Mouse (Mus musculus) liver, embryonic 12.5 days (tissue): Measurements from ENCODE around the gene Tmem231. TPM values are rescaled to one million over a fixed set of nuclear protein-coding genes. Genes with fewer than 3 reads are reported as not detected.

Experiments
- ATAC-seq: fragments of 200-750 bp; cut with Nextera tagmentation; 2 replicates; pipeline ENCODE4 v1.8.0; 2017; ENCODE audit warnings: moderate number of reproducible peaks, mild to moderate bottlenecking, moderate library complexity
- H3K27ac ChIP-seq: fragments of 300-500 bp; sonication (generic); 2 replicates; pipeline ENCODE4 v1.5.1; 2016; ENCODE audit warnings: mild to moderate bottlenecking
- H3K27me3 ChIP-seq: fragments of 300-500 bp; sonication (generic); replicated peaks from 2 replicates; pipeline ENCODE4 v1.6.1; 2016; ENCODE audit warnings: mild to moderate bottlenecking, moderate library complexity
- H3K36me3 ChIP-seq: fragments of 300-500 bp; sonication (generic); 2 replicates; pipeline ENCODE4 v1.6.1; 2016; ENCODE audit warnings: mild to moderate bottlenecking, moderate library complexity
- H3K4me1 ChIP-seq: fragments of 300-500 bp; sonication (generic); 2 replicates; pipeline ENCODE4 v1.6.1; 2016
- H3K4me2 ChIP-seq: fragments of 300-500 bp; sonication (generic); 2 replicates; pipeline ENCODE4 v1.6.1; 2016; ENCODE audit warnings: mild to moderate bottlenecking, moderate library complexity
- H3K4me3 ChIP-seq: fragments of 300-500 bp; sonication (generic); 2 replicates; pipeline ENCODE4 v1.5.1; 2016; ENCODE audit warnings: mild to moderate bottlenecking, moderate library complexity
- H3K9ac ChIP-seq: fragments of 300-500 bp; sonication (generic); 2 replicates; pipeline ENCODE4 v1.6.1; 2016; ENCODE audit warnings: mild to moderate bottlenecking, moderate library complexity
- H3K9me3 ChIP-seq: fragments of 300-500 bp; sonication (generic); replicated peaks from 2 replicates; pipeline ENCODE4 v1.6.1; 2016; ENCODE audit warnings: mild to moderate bottlenecking, moderate library complexity
- WGBS: fragments of 180-500 bp; shearing (Covaris S2); methylation state at CpG from one replicate; pipeline ENCODE4 v1.1.7; 2016; ENCODE audit not compliant: insufficient replicate concordance; 5-methylcytosine and 5-hydroxymethylcytosine counted together
- polyA plus RNA-seq: library from polyadenylated mRNA; unstranded; fragments of >200 nt; fragmentation: Nextera tagmentation; extraction: Ambion mirVana; gene quantifications from 2 replicates; pipeline ENCODE4 v1.2.1, GENCODE M21; 2016

Tmem231 gene
- polyA plus RNA-seq, 1 experiment from 2014 or later = 3.0 TPM

- H3K27me3 ChIP-seq = no peaks in the 10 kb centered on the region
- peak overlapping the region; percentile 80 for H3K4me3 ChIP-seq
- ATAC-seq = no peak
- H3K36me3 ChIP-seq = no peaks in the 10 kb centered on the region
- H3K4me1 ChIP-seq = peaks cover 25% of the 10 kb centered on the region
- peak overlapping the region; percentile 81 for H3K27ac ChIP-seq
- WGBS = 30% methylated on average over 9 of the region's 9 CpGs
- H3K9me3 ChIP-seq = no peaks in the 10 kb centered on the region
- H3K4me2 ChIP-seq = peak overlapping the region; percentile 93
- H3K9ac ChIP-seq = peak overlapping the region; percentile 82
These were observed 57.9 kb downstream of the Tmem231 start for GRCm38 (mm10) chr8:111875758-111876157.

GRCm38 (mm10) chr8:111871278-111871677 is 62.4 kb downstream of the Tmem231 start:
- Histone ChIP-seq H3K27ac (no peak overlapping the region), H3K4me3 (no peak overlapping the region), H3K9ac (no peak overlapping the region), H3K27me3 (no peaks in the 10 kb centered on the region), H3K4me2 (no peak overlapping the region), H3K4me1 (peaks cover 20% of the 10 kb centered on the region), H3K36me3 (0 out of 2 replicates have a peak, but pooled peaks cover under 1% of the 10 kb centered on the region), H3K9me3 (no peaks in the 10 kb centered on the region)
- ATAC-seq = no peak
- 55% methylated on average over 3 of the region's 3 CpGs for WGBS

DNA sequence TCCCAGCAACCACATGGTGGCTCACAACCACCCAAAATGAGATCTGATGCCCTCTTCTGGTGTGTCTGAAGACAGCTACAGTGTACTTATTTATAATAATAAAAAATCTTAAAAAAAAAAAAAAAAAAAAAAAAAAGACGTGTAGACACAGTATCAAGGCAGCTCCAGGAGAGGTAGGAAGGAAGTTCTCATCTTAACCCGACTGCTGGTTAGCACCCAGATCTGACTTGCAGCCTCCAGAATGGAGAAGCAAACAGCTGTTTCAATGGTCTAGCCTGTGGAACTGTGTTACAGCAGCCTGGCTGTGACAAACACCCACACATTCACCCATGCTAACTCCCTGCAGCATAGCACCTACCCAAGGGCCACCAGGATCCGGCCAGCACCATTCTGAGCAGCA is 63.3 kb downstream of the Tmem231 start:
- no peak overlapping the region for H3K4me2 ChIP-seq
- WGBS = 59% methylated on average over 3 of the region's 3 CpGs
- H3K36me3 ChIP-seq = peaks cover 7% of the 10 kb centered on the region
- H3K9me3 ChIP-seq = no peaks in the 10 kb centered on the region
- no peak; the same call in 1 of the 2 replicates for ATAC-seq
- no peak overlapping the region for H3K4me3 ChIP-seq
- H3K27me3 ChIP-seq = no peaks in the 10 kb centered on the region
- no peak overlapping the region for H3K27ac ChIP-seq
- peaks cover 13% of the 10 kb centered on the region for H3K4me1 ChIP-seq
- H3K9ac ChIP-seq = no peak overlapping the region

GRCm38 (mm10) chr8:111868664-111869063 is 65.0 kb downstream of the Tmem231 start:
- Histone ChIP-seq H3K27ac (no peak overlapping the region), H3K4me1 (0 out of 2 replicates have a peak, but pooled peaks cover 9% of the 10 kb centered on the region), H3K36me3 (peaks cover 7% of the 10 kb centered on the region), H3K9me3 (no peaks in the 10 kb centered on the region), H3K4me3 (no peak overlapping the region), H3K27me3 (no peaks in the 10 kb centered on the region), H3K4me2 (no peak overlapping the region), H3K9ac (no peak overlapping the region)
- 48% methylated on average over 2 of the region's 2 CpGs for WGBS
- no peak for ATAC-seq

DNA sequence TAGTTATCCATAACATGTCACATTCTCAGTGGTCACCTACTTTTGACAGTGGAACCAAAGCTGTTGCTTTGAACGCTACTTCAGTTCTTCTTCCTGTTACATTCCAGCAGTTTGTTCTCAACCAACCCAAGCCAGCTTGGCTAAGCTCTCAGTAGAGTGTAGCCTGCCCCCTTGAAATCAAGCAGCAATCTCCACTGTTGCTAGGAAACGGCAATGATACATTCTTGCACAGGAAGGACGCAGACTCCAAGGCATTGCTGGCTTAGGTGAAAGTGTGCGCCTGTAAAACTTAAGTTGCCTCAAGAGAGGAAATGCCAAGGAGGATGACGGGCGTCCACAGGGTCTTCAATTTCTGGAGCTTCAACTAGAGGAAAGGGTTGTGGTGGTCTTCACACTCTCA is 67.8 kb downstream of the Tmem231 start:
- H3K36me3 ChIP-seq = peaks cover 7% of the 10 kb centered on the region
- H3K4me3 ChIP-seq = no peak overlapping the region
- no peak overlapping the region for H3K9ac ChIP-seq
- no peak for ATAC-seq
- 73% methylated on average over 6 of the region's 6 CpGs for WGBS
- no peaks in the 10 kb centered on the region for H3K4me1 ChIP-seq
- no peak overlapping the region for H3K27ac ChIP-seq
- no peak overlapping the region for H3K4me2 ChIP-seq
- no peaks in the 10 kb centered on the region for H3K27me3 ChIP-seq
- H3K9me3 ChIP-seq = no peaks in the 10 kb centered on the region

GRCm38 (mm10) chr8:111865130-111865852 is 68.4 kb downstream of the Tmem231 start:
- Histone ChIP-seq H3K27ac (no peak overlapping the region), H3K9me3 (no peaks in the 10 kb centered on the region), H3K4me2 (no peak overlapping the region), H3K36me3 (peaks cover 7% of the 10 kb centered on the region), H3K27me3 (no peaks in the 10 kb centered on the region), H3K9ac (no peak overlapping the region), H3K4me3 (no peak overlapping the region), H3K4me1 (no peaks in the 10 kb centered on the region)
- WGBS = 77% methylated on average over 8 of the region's 8 CpGs
- ATAC-seq = no peak

- Histone ChIP-seq H3K36me3 (peaks cover 7% of the 10 kb centered on the region), H3K4me1 (no peaks in the 10 kb centered on the region), H3K9me3 (no peaks in the 10 kb centered on the region), H3K4me3 (no peak overlapping the region), H3K27me3 (no peaks in the 10 kb centered on the region), H3K27ac (no peak overlapping the region), H3K9ac (no peak overlapping the region), H3K4me2 (no peak overlapping the region)
- no peak for ATAC-seq
- 75% methylated on average over 8 of the region's 8 CpGs for WGBS
These were observed 69.0 kb downstream of the Tmem231 start for GRCm38 (mm10) chr8:111864648-111865047.

- no peak overlapping the region for H3K9ac ChIP-seq
- no peak overlapping the region for H3K4me3 ChIP-seq
- H3K27ac ChIP-seq = no peak overlapping the region
- ATAC-seq = no peak
- H3K4me2 ChIP-seq = no peak overlapping the region
- no peaks in the 10 kb centered on the region for H3K9me3 ChIP-seq
- no peaks in the 10 kb centered on the region for H3K27me3 ChIP-seq
- WGBS = 38% methylated on average over 4 of the region's 4 CpGs
- peaks cover 7% of the 10 kb centered on the region for H3K36me3 ChIP-seq
- H3K4me1 ChIP-seq = no peaks in the 10 kb centered on the region
These were observed 70.4 kb downstream of the Tmem231 start for GRCm38 (mm10) chr8:111863280-111863679.

Other genes starting within 250 kb of the Tmem231 start
- not detected in 2 replicates for gene Ctrb1, start 242.9 kb downstream of the Tmem231 start, polyA plus RNA-seq
- gene Bcar1, start 190.1 kb downstream of the Tmem231 start, polyA plus RNA-seq = 9.5 and 10.3 TPM in 2 replicates
- 128 and 132 TPM in 2 replicates for gene Cfdp1, start 79.6 kb downstream of the Tmem231 start, polyA plus RNA-seq
- gene Tmem170, start 57.1 kb downstream of the Tmem231 start, polyA plus RNA-seq = 5.6 and 6.0 TPM in 2 replicates
- 0.05 TPM in 1 of 2 replicates, not detected in the other for gene Chst5, start 23.4 kb downstream of the Tmem231 start, polyA plus RNA-seq
- 147 and 157 TPM in 2 replicates for gene Gabarapl2, start 6.8 kb upstream of the Tmem231 start, polyA plus RNA-seq
- gene Adat1, start 58.4 kb upstream of the Tmem231 start, polyA plus RNA-seq = 6.9 and 7.3 TPM in 2 replicates
- gene Kars, start 77.4 kb upstream of the Tmem231 start, polyA plus RNA-seq = 162 and 163 TPM in 2 replicates
- 9.8 and 10.8 TPM in 2 replicates for gene Terf2ip, start 77.5 kb upstream of the Tmem231 start, polyA plus RNA-seq
- not detected in 2 replicates for gene Gm6793, start 81.2 kb upstream of the Tmem231 start, polyA plus RNA-seq